Mouse (Mus musculus) heart, adult 11 months (tissue): ENCODE results near the gene Dclk2.

Experiments used
- DNase-seq: peaks from one replicate; pipeline ENCODE4 v3.0.0; 2022

Gene Dclk2

GRCm38 (mm10) chr3:86793720-86794191, 126.9 kb downstream of the Dclk2 start:
- peak; percentile 97 for DNase-seq

GRCm38 (mm10) chr3:86793264-86793663, 127.4 kb downstream of the Dclk2 start:
- DNase-seq = peak; percentile 84

- peak; percentile 90 for DNase-seq
Observed at GRCm38 (mm10) chr3:86789752-86790151, 130.9 kb downstream of the Dclk2 start.

GRCm38 (mm10) chr3:86788711-86789110, 131.9 kb downstream of the Dclk2 start:
- DNase-seq = peak; percentile 87

GRCm38 (mm10) chr3:86787423-86788123, 133.1 kb downstream of the Dclk2 start:
- peak; percentile 72 for DNase-seq

- DNase-seq = peak; percentile 98
Observed at GRCm38 (mm10) chr3:86786845-86787351, 133.8 kb downstream of the Dclk2 start.

- DNase-seq = peak; percentile 90
Observed at GRCm38 (mm10) chr3:86786280-86786679, 134.4 kb downstream of the Dclk2 start.

GRCm38 (mm10) chr3:86784930-86785329, 135.7 kb downstream of the Dclk2 start:
- peak; percentile 81 for DNase-seq

GRCm38 (mm10) chr3:86784051-86784450, 136.6 kb downstream of the Dclk2 start:
- DNase-seq = peak; percentile 21

- DNase-seq = peak; percentile 82
Observed at GRCm38 (mm10) chr3:86779704-86780103, 140.9 kb downstream of the Dclk2 start.

GRCm38 (mm10) chr3:86775444-86775828, 145.2 kb downstream of the Dclk2 start:
- peak; percentile 69 for DNase-seq

- DNase-seq = peak; percentile 89
Observed at GRCm38 (mm10) chr3:86774566-86775443, 145.8 kb downstream of the Dclk2 start.

GRCm38 (mm10) chr3:86768969-86769368, 151.7 kb downstream of the Dclk2 start:
- DNase-seq = no peak

- peak; percentile 44 for DNase-seq
Observed at GRCm38 (mm10) chr3:86768553-86768952, 152.1 kb downstream of the Dclk2 start.

GRCm38 (mm10) chr3:86762456-86762855, 158.2 kb downstream of the Dclk2 start:
- no peak for DNase-seq

GRCm38 (mm10) chr3:86762036-86762415, 158.6 kb downstream of the Dclk2 start:
- DNase-seq = no peak

- peak; percentile 81 for DNase-seq
Observed at GRCm38 (mm10) chr3:86761095-86762035, 159.3 kb downstream of the Dclk2 start.

GRCm38 (mm10) chr3:86760474-86760873, 160.2 kb downstream of the Dclk2 start:
- peak; percentile 58 for DNase-seq

GRCm38 (mm10) chr3:86759834-86760233, 160.8 kb downstream of the Dclk2 start:
- DNase-seq = no peak

- no peak for DNase-seq
Observed at GRCm38 (mm10) chr3:86759383-86759782, 161.3 kb downstream of the Dclk2 start.

- DNase-seq = no peak
Observed at GRCm38 (mm10) chr3:86758727-86759126, 161.9 kb downstream of the Dclk2 start.

GRCm38 (mm10) chr3:86756548-86756947, 164.1 kb downstream of the Dclk2 start:
- no peak for DNase-seq
